Mouse (Mus musculus) limb, embryonic 14.5 days (tissue): ENCODE measurements around the gene Abi3. TPM values are rescaled to one million over a fixed set of nuclear protein-coding genes. Genes with fewer than 3 reads are reported as not detected.

ENCODE experiments used
- ATAC-seq: fragments of 200-750 bp; cut with Nextera tagmentation; 2 replicates; pipeline ENCODE4 v1.8.0; 2017; ENCODE audit warnings: low read depth, moderate number of reproducible peaks, moderate TSS enrichment; ENCODE audit not compliant: low FRiP score
- DNase-seq: peaks from one replicate; pipeline ENCODE4 v3.0.0-alpha.2; 2015; ENCODE audit warnings: low spot score
- H3K27ac ChIP-seq: fragments of 300-500 bp; sonication (generic); replicated peaks from 2 replicates; pipeline ENCODE4 v1.5.1; 2014; ENCODE audit warnings: low read depth, mild to moderate bottlenecking, low read length, moderate library complexity, mixed read lengths
- H3K27me3 ChIP-seq: fragments of 300-500 bp; sonication (generic); 2 replicates; pipeline ENCODE4 v1.6.1; 2014; ENCODE audit warnings: low read length, mixed read lengths; ENCODE audit not compliant: control insufficient read depth, insufficient read depth
- H3K36me3 ChIP-seq: fragments of 300-500 bp; sonication (generic); 2 replicates; pipeline ENCODE4 v1.6.1; 2014; ENCODE audit warnings: mild to moderate bottlenecking, low read length, moderate library complexity, mixed read lengths; ENCODE audit not compliant: control insufficient read depth, insufficient read depth
- H3K4me1 ChIP-seq: fragments of 300-500 bp; sonication (generic); 2 replicates; pipeline ENCODE4 v1.6.1; 2014; ENCODE audit warnings: antibody characterized with exemption, low read length, mixed read lengths; ENCODE audit not compliant: control insufficient read depth, insufficient read depth
- H3K4me2 ChIP-seq: fragments of 300-500 bp; sonication (generic); replicated peaks from 2 replicates; pipeline ENCODE4 v1.6.1; 2014; ENCODE audit warnings: low read depth, mild to moderate bottlenecking, low read length, moderate library complexity; ENCODE audit not compliant: severe bottlenecking
- H3K4me3 ChIP-seq: fragments of 300-500 bp; sonication (generic); replicated peaks from 2 replicates; pipeline ENCODE4 v1.5.1; 2014; ENCODE audit warnings: low read length
- H3K9ac ChIP-seq: fragments of 300-500 bp; sonication (generic); 2 replicates; pipeline ENCODE4 v1.6.1; 2014; ENCODE audit warnings: mild to moderate bottlenecking, low read depth, low read length, moderate library complexity; ENCODE audit not compliant: severe bottlenecking
- H3K9me3 ChIP-seq: fragments of 300-500 bp; sonication (generic); 2 replicates; pipeline ENCODE4 v1.6.1; 2016; ENCODE audit warnings: low read length; ENCODE audit not compliant: control insufficient read depth
- POLR2A ChIP-seq: fragments of 200-500 bp; IDR thresholded peaks from 2 replicates; pipeline ENCODE4 v1.8.0; 2012; ENCODE audit warnings: inconsistent platforms, mild to moderate bottlenecking, moderate library complexity, borderline replicate concordance; ENCODE audit not compliant: insufficient read depth, insufficient read length; ENCODE audit errors: extremely low read depth
- WGBS: fragments of 180-500 bp; shearing (Covaris S2); extraction: QIAGEN DNeasy Blood & Tissue Kit; methylation state at CpG from one replicate; pipeline ENCODE4 v1.1.7; 2014; 5-methylcytosine and 5-hydroxymethylcytosine counted together
- polyA plus RNA-seq, 2 experiments: library from polyadenylated mRNA; depleted of rRNA in 1 of 2; stranded (reverse) in 1 of 2; unstranded in 1 of 2; fragments of >200 nt; fragmentation: Nextera tagmentation in 1 of 2; extraction: Ambion mirVana in 1 of 2; gene quantifications; 2 replicates each; pipeline versions ENCODE4 v1.2.1 to v1.2.3; 2012 to 2014

The Abi3 gene
- polyA plus RNA-seq, 2 experiments: 5.5 to 7.8 TPM

DNA sequence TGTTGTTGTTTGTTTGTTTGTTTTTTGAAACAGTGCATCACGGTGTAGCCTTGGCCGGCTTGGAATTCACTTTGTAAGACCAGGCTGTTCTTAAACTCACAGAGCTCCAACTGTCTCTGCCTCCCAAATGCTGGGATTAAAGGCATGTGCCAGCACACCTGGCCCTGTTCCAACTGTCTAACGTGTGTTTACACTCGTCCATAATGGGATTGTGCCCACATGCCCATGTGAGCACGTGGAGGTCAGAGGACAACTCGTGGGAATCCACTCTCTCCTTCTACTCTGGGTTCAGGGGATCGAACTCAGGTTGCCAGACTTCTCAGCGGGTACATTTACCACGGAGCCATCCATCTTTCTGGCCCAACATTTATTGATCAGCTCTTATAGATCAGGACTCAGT lies 26.9 kb downstream of the Abi3 start:
- ATAC-seq (no peak), DNase-seq (no peak)
- Histone ChIP-seq H3K4me2 (no peak overlapping the region), H3K36me3 (no peaks in the 10 kb centered on the region), H3K4me1 (no peaks in the 10 kb centered on the region), H3K27me3 (no peaks in the 10 kb centered on the region), H3K9me3 (no peaks in the 10 kb centered on the region), H3K4me3 (no peak overlapping the region), H3K27ac (no peak overlapping the region), H3K9ac (no peak overlapping the region)
- no peak for TF ChIP-seq POLR2A
- 68% methylated on average over 9 of the region's 9 CpGs for WGBS

DNA sequence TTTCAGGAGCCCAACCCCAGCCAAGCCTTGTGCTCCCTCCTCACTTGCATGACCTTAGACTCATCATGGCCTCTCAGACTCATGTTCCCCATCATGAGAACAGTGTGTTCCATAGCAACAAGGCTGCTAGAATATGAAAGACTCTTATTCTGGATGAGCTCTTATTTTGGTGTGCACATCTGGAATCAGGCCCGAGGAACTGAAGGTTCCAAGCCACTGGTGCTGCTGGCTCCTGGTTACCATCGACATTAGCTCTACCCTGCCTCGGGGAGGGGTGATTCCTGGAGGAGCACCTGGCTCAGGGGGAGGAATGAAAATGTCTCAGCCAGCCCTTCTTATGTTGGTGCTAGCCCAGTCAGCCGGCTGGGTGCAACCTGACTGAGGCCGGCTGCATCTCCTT lies 27.4 kb downstream of the Abi3 start:
- H3K4me3 ChIP-seq: no peak overlapping the region
- 53% methylated on average over 5 of the region's 5 CpGs for WGBS
- H3K9ac ChIP-seq: no peak overlapping the region
- no peaks in the 10 kb centered on the region for H3K36me3 ChIP-seq
- no peak for TF ChIP-seq POLR2A
- ATAC-seq (no peak), DNase-seq (no peak)
- H3K4me2 ChIP-seq: no peak overlapping the region
- no peaks in the 10 kb centered on the region for H3K4me1 ChIP-seq
- H3K27me3 ChIP-seq: no peaks in the 10 kb centered on the region
- H3K9me3 ChIP-seq: no peaks in the 10 kb centered on the region
- H3K27ac ChIP-seq: no peak overlapping the region

DNA sequence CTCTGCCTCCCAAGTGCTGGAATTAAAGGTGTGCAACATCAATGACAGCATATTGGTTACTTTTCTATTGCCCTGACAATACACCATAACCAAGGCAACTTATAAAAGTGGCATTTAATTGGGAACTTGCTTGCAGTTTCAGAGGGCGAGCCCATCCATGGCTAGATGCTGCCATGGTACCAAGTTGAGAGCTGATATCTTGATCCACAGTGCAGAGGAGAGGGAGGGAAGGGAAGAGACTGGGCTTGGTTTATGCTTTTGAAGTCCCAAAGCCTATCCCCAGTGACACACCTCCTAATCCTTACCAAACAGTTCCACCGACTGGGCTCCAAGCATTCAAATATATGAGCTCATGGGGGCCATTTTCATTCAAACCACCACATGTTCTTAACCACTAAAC lies 28.2 kb downstream of the Abi3 start:
- Histone ChIP-seq H3K4me3 (no peak overlapping the region), H3K4me1 (no peaks in the 10 kb centered on the region), H3K36me3 (no peaks in the 10 kb centered on the region), H3K27ac (no peak overlapping the region), H3K27me3 (no peaks in the 10 kb centered on the region), H3K9me3 (no peaks in the 10 kb centered on the region), H3K4me2 (no peak overlapping the region), H3K9ac (no peak overlapping the region)
- no peak for TF ChIP-seq POLR2A
- WGBS: 79% methylated on average over 2 of the region's 2 CpGs
- DNase-seq: no peak
- no peak for ATAC-seq

DNA sequence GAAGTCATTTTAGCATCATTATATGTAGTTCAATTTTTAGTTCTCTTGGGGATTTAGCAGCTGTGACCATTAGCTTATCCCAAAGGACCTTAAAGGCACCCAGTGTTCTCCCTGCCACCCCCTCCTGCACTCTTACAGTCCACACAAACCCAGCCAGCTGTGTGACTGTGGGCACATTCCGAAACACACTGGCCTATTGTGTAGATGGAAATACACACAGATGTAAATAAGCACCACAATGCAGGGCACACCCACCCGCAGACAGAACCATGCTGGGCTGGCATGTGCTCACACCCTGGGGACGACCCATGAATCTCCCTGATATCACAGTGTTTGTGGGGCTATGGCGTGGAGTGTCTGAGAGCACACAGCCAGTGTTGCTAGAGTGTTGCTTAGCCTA lies 30.1 kb downstream of the Abi3 start:
- H3K4me2 ChIP-seq: no peak overlapping the region
- TF ChIP-seq POLR2A: no peak
- H3K4me1 ChIP-seq: no peaks in the 10 kb centered on the region
- H3K27me3 ChIP-seq: no peaks in the 10 kb centered on the region
- H3K9me3 ChIP-seq: no peaks in the 10 kb centered on the region
- no peak for DNase-seq
- H3K36me3 ChIP-seq: no peaks in the 10 kb centered on the region
- no peak for ATAC-seq
- H3K9ac ChIP-seq: no peak overlapping the region
- no peak overlapping the region for H3K4me3 ChIP-seq
- 80% methylated on average over 4 of the region's 4 CpGs for WGBS
- no peak overlapping the region for H3K27ac ChIP-seq

DNA sequence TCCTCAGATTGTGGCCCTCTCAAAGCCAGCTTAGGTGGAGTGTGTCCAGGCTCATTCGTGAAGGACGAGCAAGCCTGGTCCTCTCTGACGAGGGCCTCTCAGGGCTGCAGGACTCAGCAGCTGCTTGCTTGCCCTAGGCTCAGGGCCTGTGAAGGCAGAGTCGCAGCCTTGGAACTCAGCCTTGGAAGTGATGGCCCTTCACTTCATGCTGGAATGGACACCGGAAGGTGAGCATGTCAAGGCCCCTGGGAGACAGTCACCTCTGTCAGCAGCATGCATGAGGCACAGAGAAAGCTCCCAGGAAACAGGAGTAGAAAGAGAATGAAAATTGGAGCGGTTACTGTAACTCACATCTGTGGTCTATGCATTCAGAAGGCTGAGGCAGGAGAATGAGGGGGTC lies 30.5 kb downstream of the Abi3 start:
- DNase-seq (no peak), ATAC-seq (no peak)
- no peaks in the 10 kb centered on the region for H3K9me3 ChIP-seq
- H3K9ac ChIP-seq: no peak overlapping the region
- H3K27me3 ChIP-seq: no peaks in the 10 kb centered on the region
- no peak for TF ChIP-seq POLR2A
- 79% methylated on average over 6 of the region's 6 CpGs for WGBS
- no peak overlapping the region for H3K4me2 ChIP-seq
- H3K27ac ChIP-seq: no peak overlapping the region
- no peaks in the 10 kb centered on the region for H3K36me3 ChIP-seq
- H3K4me3 ChIP-seq: no peak overlapping the region
- no peaks in the 10 kb centered on the region for H3K4me1 ChIP-seq

DNA sequence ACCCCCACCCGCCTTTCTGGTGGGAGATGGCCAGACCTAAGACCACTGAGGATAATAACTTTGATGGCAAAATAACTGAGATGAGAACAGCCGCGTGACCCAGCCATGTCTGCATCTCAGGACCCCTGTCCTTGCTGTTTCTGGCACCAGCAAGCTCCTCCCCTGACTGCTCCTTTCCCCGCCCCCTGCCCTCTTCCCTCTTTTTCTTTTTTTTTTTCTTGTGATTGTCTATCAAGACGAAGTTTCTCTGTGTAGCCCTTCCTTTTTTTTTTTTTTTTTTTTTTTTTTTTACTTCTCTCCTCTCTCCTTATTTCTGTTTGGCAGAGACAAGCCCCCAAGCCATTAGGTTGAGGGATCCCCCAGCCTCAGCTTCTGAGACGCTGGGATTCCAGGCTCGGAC lies 31.4 kb downstream of the Abi3 start:
- ATAC-seq (no peak), DNase-seq (no peak)
- Histone ChIP-seq H3K27ac (no peak overlapping the region), H3K4me3 (no peak overlapping the region), H3K27me3 (no peaks in the 10 kb centered on the region), H3K4me1 (no peaks in the 10 kb centered on the region), H3K4me2 (no peak overlapping the region), H3K9me3 (no peaks in the 10 kb centered on the region), H3K36me3 (no peaks in the 10 kb centered on the region), H3K9ac (no peak overlapping the region)
- WGBS: 59% methylated on average over 7 of the region's 7 CpGs
- TF ChIP-seq POLR2A: no peak
